Mouse (Mus musculus): Measurements from ENCODE around the gene Krr1. TPM values are rescaled to one million over a fixed set of nuclear protein-coding genes. Genes with fewer than 3 reads are reported as not detected.

Krr1 gene
- polyA plus RNA-seq (2017; shearing (Covaris generic)), result 34.3 TPM

GRCm38 (mm10) chr10:111972542-111973361, at the start of gene Krr1:
Gene Krr1 (plus strand): TSS chr10:111972664.

GRCm38 (mm10) chr10:112002544-112003215, 30.2 kb downstream of the Krr1 start, which contains the start of gene Glipr1:
Gene Glipr1 (minus strand): TSS chr10:112002631.

Other genes with a start within 250 kb of the Krr1 start
- gene Glipr1, start 30.0 kb downstream of the Krr1 start, polyA plus RNA-seq (2017; shearing (Covaris generic)), result 60.5 TPM
- gene Glipr1l1, start 87.5 kb downstream of the Krr1 start, polyA plus RNA-seq (2017; shearing (Covaris generic)), result not detected
- gene Glipr1l2, start 110.7 kb downstream of the Krr1 start, polyA plus RNA-seq (2017; shearing (Covaris generic)), result not detected
- not detected for gene Glipr1l3, start 187.7 kb downstream of the Krr1 start, polyA plus RNA-seq (2017; shearing (Covaris generic))
- 0.96 TPM for gene Caps2, start 191.0 kb downstream of the Krr1 start, polyA plus RNA-seq (2017; shearing (Covaris generic))

All from effector memory CD4-positive, alpha-beta T cell, adult 5 months (primary cell).